Mouse (Mus musculus): ENCODE results near the gene Rgs6.

The Rgs6 gene

DNA sequence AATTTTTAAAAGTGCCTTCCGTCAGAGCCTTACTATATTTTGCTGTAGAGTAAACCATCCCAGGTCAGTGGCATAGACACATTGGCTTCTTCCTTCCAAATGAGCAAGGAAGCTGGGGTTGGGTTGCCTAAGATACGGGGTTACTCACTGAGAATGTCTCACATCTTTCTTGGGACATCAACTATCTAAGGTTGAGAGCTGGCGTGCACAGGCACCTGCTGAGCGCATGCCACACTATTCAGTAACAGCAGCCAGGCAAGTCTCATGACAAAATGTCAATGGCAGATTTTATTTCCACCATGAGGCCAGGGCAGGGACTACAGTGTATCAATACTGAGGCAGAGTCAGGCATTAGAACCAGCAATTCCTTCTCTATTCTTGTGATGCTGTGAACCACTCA lies 394.6 kb downstream of the Rgs6 start:
- DNase-seq (ENCODE audit: low read depth) = no peak

DNA sequence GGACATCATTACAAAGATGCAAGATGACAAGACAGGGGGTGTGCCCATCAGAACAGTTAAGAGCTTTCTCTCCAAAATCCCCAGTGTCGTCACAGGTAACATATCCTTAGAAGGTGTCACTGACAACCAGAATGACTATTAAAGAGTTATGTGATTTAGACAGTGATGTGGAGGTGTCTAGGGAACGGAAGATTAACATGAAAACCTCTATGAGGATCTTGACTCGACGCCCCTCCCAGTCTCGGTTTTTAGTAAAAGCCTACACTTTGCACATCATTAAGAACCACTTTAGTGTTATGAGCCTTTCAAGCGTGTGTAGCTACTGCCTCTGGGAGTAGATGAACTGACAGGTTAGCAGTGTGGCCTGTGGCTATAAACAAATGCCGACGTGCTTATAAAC lies 397.2 kb downstream of the Rgs6 start:
- DNase-seq (ENCODE audit: low read depth) = no peak

DNA sequence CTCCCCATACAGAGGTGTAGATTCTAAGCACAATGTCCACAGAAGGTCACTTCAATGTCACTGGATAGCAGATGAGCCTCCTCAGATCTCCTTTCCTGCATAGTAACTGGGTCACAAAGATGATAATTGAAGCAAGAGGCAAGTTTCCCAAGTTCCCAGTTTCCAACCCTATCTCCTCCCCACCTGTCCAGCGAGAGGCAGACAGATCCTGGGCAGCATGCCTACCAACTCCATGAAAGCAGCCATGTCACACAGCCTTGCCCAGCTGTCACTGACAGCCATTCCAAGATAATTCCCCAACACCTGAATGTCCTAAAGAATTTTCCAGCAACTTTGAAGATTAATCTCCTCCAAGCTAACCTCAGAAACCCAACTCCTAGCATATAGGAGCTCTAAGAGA lies 399.6 kb downstream of the Rgs6 start:
- no peak for DNase-seq (ENCODE audit: low read depth)

DNA sequence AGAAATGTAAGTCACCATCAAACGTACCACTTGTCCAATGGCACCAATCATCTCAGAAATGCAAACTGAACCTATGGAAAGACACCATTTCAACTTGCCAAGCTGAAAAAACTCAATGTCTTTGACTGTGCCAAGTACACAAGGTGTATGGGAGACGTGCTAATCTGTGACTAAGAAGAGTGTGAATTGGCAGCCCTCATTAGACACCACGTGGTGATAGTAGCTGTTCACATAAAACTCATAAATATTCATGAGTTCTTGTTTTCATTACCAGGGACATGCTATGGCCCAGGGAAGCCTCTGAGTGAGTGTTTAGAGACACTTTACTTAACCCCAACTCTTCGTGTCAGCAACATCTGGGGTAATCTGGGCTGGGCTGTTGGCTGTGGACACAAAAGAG lies 405.8 kb downstream of the Rgs6 start:
- DNase-seq (ENCODE audit: low read depth) = no peak

DNA sequence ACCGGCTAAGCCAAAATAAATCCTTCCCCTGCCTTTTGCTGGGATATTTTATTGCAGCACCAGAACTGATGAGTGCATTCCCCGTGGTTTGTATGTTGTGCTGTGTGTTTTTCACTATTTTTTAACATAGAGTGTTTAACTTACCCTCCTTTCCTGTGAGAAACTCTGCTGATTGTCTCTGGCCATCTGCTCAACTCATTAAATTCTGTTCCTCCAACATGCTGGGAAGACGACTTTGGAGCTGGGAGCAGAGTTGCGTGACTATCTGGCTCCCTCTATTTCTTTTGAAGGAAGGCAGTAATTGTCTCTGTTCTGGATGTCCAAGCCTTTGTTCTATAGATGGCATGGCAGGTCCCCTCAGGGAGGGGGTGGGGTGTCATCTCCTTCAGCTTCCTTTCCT lies 408.7 kb downstream of the Rgs6 start:
- no peak for DNase-seq (ENCODE audit: low read depth)

DNA sequence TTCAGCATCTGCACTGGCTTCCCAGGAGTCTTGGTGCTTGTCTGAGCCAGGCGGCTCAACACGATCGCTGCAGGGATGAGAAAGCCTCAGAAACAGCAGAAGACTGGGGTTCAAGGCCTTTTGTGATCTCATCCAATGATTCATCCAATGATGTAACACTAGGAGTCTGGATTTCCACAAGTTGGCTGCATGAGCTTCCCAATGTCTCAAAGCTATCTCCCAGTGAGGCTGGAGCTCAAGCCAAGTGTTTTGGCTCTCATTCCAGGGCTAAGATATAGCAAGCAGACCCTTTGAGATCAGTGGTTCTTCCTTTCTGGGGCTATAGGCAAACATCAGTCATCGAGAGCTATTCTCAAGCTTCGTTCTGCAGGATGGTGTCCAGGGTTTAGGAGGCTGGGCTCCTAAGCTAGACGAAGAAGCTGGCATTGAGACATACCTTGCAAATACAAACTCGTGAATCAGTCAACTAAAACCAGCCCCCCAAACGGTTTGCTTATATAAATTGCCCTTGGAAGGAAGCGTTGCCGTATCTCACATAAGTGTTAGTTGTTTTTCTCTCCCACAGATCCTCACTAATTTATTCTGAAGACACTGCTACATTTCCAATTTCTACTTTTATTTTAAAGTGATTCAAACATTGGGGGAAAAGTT lies 410.7 kb downstream of the Rgs6 start:
- DNase-seq (ENCODE audit: low read depth) = peak; percentile 16

DNA sequence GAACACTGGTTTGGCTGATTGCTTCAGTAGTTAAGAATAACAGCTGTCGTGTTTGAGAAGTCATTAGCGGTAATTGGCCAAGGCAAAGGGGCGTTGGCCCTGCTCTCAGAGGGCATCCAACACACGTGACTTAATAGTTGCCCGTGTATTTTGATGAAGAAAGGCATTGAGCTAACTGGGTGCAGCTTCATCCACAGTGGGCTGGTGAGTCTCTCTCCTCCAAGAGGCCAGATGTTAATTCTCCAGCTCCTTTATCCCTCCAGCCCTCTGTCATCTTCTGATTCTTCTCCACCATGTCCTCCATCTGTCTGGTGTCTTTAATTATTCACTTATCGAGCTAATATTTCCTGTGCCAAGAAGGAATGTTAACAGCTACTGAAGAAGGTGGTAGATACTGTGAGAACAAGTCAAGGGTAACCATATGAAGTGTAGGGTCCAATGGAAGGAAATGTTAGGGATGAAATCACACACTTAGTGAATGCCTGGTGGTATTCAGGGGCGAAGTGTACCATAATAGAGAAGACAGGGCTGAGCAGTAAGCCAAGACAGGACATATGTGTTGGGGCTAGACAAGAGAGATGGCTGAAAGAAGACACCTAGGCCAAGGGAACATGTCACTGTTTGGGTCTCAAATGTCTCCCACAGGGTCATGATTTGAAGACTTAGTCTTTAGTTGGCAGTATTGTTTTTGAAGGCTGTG lies 411.4 kb downstream of the Rgs6 start:
- DNase-seq (ENCODE audit: low read depth) = no peak

DNA sequence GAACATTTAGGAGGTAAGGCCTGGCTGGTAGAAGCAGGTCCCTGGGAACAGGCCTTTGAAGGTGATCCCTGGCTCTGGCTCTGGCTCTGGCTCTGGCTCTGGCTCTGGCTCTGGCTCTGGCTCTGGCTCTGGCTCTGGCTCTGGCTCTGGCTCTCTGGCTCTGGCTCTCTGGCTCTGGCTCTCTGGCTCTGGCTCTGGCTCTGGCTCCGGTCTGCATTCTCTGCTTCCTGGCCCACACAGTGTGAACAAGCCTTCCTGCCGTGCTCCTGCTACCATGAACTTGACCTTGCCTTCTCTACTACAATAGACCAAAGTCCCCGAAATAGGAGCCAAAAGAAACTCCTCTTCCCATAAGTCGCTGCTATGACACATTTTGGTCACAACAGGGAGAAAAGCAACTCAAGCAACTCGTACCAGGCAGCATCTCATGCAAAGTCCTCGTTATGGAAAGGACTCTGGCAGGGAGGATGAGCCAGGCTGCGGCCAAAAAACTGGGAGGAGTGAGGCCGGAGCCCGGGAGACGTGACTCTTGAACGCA lies 412.0 kb downstream of the Rgs6 start:
- DNase-seq (ENCODE audit: low read depth) = no peak

DNA sequence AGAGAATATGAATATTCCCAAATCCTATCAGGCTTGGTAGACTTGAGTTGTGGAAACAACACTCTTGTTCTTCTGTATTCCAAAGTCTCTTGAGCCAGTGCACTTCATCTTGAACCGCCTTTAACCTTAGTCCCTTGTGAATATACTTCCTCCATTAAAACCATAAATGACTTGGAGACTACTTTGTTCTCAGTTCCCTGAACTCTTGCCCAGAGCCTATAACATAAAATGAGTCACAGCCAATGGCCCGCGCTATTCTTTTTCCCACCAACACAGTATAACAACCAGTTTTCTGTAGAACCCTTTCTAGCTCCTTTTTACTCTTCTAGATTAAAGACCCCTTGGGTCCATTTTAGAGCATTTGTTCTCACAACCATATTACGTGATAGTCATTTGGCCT lies 412.9 kb downstream of the Rgs6 start:
- DNase-seq (ENCODE audit: low read depth) = no peak

DNA sequence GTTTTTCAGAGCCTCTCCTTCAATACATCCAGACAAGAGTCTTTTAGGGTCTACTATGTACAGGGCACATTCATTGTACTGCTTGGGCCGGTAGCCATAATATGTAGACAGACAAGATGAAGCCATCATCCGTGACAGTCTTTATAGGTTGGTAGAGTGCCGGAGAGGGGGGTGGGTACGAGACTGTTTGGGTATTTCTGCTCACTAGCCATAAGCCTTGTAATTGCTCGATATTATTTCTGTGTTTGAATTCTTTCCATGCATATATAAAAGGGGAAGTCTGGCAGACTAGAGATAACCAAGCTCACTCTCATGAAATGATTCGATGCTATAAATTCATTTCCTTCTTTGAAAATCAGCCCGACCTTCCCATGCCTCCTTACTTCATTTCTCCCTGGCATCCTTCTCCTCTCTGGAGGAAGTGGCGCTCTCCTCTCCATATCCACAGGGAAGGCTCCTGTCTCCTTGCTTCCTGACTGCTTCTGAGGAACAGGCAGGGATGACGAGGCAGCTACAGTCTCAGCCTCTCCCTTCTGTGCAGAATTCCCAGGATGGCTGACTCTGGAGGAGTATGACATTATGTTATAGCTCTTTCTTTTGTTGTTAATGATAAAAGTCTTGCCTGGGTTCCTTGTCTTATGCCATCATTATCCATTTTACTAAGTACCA lies 416.1 kb downstream of the Rgs6 start:
- DNase-seq (ENCODE audit: low read depth) = no peak

DNA sequence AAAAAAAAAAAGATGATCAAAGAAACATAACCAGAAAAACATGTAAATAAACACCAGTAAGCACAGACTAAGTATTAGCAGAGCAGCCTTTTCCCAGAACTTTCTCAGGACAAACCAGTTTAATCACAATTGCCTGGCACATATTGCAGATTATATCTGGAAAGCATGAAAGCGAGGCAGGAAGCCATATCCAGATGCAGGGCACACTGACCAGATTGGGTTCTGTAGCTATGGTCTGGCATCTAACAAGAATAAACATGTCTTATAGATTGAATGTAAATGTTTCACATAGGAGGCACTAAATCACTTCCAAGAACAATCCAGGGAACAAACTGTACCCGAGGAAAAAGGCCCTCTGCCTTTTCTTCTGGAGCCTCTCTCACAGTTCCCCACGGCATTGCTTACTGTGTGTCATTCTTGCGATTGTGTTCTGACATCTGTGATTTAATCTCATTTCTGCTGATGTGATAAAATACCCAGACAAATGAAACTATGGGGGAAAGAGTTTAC lies 423.0 kb downstream of the Rgs6 start:
- no peak for DNase-seq (ENCODE audit: low read depth)

DNA sequence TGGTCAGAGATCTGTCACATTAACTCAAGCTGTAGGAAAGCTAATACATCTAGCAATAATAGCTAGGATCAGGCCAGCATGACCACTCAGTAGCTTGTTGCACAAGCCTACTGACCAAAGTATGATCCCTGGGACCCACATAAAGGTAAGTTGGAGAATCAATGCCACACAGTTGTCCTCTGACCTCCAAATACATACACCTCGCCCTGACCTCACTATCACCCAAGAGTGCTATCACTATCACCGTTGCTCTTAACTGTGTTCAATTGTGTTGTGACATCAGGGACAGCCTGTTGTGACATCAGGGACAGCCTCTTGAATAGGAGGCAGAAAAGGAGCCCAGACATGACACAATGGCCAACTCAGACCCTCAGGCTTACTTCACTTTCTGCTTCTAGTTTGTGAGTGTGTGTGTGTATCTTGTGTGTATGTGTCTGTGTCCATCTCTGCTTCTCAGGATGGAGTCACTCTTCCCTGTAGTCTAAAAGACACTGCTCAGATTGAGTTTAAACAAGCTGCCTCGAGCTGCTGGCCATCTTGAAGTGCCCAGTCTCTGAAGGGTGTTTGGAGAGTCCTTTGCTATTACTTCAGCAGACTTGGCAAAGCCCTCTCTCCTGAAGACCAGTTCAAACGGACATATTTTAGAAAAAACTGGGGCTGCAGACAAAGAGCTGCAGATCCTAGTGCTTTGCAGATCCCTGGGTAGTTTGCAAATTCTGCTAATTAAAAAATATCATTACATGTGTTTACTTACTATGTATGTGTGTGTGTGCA lies 426.0 kb downstream of the Rgs6 start:
- no peak for DNase-seq (ENCODE audit: low read depth)

DNA sequence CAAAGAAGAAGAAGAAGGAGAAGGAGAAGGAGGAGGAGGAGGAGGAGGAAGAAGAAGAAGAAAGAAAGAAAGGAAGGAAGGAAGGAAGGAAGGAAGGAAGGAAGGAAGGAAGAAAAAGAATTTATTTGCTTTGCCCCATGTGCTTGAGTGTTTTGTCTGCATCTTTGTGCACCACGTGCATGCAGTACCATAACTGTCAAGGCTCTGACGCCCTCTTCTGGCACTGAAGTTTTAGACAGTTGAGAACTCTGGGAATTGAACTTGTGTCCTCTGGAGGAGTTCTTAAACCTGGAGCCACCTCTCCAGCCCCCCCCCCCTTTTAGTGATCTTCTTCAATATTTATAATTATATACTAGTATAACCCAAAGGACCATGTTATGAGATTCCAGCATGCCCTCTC lies 426.8 kb downstream of the Rgs6 start:
- DNase-seq (ENCODE audit: low read depth) = no peak

DNA sequence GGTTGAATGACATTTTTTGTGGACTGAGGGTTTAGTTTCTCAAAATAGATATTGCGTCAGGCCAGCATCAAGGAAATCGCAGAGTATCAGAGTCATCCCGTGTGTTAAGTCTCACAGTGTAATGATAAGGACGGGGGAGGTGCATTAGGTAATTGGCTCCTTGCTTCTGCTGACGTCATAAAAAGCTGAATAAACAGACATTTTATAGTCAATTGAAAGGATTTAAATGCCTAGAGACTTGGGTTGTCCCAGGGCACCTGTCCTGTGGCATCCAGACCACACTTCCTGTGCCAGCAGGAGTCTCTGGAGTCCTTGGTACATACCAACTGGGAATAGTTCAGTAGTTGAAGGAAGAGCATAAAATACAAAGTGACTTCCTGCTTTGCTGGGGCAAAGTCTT lies 427.3 kb downstream of the Rgs6 start:
- no peak for DNase-seq (ENCODE audit: low read depth)

DNA sequence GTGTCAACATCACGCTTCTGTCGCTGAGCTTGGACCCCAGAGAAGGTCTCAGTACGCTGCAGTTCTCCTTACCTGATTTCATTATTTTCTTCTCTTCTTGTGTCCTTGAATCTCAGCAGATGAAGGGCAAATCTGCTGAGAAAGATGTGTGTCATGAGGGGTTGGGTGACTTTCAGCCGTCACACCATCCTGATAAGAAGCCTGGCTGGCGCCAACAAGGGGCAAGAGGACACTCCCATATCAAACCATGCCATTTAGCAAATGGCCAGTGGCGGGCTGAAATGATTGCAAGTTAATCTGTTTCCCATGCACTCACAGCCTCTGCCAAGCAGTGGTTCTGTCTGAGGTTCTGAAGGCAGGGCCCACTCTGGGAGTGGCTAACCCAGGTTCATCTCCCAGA lies 428.4 kb downstream of the Rgs6 start:
- DNase-seq (ENCODE audit: low read depth) = no peak

DNA sequence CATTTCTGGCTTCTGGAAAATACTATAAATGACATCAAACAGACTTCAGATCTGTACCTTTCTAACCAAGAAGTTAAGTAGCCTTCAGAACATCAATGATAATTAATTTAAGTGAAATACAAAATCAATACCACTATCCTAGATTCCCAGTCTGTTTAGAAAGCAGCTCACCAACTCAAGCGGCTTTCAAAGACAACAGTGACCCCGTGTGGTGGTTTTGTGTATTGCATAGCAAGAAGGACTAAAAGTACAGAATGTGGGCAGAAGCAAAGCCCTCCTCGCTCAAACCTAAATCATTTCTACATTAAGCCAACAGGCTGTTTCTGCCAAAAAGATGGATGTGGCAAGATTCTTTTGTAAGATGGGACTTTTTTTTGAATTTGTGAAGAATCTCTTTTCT lies 429.9 kb downstream of the Rgs6 start:
- DNase-seq (ENCODE audit: low read depth) = peak; percentile 42

DNA sequence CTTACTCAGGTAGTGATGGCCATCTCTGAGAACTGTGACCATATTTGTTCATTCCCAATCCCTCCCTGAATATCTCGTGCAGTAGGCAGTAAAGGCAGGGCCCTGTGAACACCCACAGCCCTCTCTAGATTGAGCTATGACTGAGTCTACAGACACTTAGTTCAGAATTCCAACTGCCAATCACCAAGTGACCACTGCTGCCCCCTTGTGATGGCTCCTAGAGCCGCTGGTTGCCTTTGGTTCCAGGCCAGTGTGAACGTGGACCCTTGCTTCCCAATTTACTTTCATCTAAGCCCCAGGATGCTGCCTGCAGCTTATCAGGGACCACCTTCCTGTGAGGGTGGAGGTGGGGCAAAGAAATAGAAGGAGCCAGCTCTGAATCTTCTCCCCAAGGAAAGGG lies 438.9 kb downstream of the Rgs6 start:
- DNase-seq (ENCODE audit: low read depth) = no peak

DNA sequence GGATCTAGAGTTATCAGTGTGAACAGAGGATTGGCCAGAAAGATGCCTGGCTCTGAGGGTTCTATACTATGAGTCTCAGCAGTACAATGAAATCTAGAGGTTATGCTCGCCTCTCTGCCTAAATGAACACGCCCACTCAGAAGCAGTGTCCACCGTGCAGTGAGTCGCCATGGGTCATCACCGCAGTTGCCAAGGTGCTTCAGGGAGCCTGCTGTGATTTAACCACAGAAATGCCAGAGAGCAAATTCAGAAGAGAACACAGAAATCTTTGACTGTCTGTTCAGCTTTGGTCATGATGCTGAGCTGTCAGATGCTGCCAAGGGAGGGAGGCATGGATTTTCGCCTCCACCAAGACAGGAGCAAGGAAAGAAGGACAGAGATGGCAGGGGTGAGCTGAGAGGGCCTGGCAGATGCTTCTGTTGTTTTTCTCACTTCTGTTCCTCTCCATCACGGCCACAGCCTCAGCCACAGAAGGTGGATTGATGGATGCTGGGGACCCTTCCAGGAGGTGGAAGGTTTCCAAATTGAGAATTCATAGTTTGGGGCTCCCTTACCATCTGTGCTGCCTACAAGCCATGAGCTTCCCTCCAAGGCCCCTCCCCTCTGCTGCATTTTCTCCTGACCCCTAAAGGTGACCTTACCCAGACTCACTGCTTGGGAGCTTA lies 445.2 kb downstream of the Rgs6 start:
- DNase-seq (ENCODE audit: low read depth) = no peak

DNA sequence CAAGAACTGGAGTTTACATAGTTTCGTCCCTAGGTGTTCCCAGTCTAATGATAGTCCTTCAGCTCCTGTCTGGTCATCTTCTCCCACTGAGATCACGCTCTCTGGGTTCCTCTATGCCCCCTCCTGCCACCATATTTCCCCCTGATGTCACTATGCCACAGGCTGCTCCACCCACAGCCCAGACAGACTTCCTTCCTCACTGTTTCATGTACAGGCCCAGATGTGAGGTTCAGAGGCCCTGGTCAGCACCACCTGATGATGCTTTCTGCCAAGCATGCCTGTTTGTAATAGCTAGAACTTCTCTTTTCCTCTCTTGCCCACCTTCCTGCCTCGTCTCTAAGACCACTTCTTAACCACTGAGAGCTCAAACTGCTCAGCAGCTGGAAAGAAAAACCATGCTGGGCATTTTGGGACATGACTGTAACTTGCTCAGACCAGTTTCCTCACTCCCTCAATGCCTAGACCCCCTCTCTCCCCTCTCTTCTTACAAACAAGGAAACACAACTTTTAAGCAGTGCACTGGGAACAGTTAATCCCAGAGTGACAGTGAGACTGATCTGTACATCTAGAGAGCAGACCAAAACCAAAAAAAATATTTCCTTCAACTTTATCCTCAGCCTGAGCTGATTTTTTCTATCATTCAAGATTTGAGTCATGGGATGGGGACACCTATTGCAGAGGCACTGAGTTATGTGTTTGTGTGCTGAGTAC lies 446.9 kb downstream of the Rgs6 start:
- no peak for DNase-seq (ENCODE audit: low read depth)

DNA sequence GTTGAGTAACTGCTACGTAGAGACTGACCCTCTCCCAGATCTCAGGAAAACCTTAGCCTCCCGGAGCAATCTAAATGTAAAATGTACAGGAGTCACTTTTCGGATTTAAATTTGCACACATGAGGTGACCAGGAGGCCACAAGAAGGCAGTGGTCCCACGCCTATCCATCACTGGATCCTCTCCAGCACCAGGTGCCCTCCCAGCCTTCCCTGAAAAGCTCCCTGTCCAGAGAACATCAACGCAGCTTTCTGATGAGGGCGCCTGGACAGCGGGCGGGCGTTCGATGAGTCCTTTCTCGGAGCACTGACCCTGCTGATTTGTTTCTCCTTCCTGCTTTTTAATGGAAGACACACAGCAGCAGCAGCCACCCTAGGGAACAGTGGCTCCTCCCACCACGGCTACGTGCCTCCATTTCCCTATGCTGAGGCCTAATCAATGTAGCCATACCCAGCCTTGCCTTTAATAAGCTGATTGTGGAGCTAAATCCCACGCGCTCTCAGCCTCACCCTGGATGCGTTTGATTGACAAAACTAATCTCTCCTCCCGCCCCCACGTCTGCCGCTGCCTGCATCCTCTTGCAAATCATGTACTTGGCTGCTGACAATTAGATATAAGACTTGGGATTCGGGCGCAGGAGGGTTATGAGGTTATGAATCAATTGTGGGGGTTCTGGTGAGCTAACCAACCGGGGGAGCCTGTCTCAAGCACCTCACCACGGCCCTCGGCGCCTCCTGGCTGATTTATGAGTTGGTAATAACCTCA lies 449.9 kb downstream of the Rgs6 start:
- DNase-seq (ENCODE audit: low read depth) = no peak

Data from fibroblast of lung, adult 2 months (primary cell).